Mouse (Mus musculus): Measurements from ENCODE around the gene Fra10ac1.
A peak's percentile ranks its signal among the peaks of the same experiment; 100 is the strongest.

Fra10ac1 gene

GRCm38 (mm10) chr19:38223905-38224684 is at the start of gene Fra10ac1:
Gene Fra10ac1 (minus strand): TSS chr19:38224156.
- DNase-seq (ENCODE audit: low spot score in 2 of 2), result peak; percentile 79 to 86

- no peak for DNase-seq (ENCODE audit: low spot score in 2 of 2)
These were observed 47.1 kb upstream of the Fra10ac1 start for GRCm38 (mm10) chr19:38271071-38271470.

DNA sequence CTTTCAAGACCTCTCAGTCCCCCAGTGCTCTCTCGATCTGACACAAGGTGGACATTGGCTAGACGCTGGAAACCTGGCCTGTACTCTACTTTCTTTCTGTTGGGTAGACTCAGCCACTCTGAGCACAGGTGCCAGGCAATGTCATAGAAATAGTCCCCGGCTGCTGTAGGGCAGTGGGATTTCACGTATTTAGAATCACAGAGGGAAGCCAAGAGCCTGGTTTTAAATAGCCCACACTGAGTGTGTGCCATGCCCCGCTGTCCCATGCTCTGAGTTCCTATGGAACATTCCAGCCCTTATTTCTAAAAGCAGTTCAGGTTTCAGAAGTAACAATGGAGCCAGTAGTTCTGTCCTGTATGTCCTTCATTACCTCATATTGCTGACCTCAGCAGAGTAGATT is 43.5 kb upstream of the Fra10ac1 start:
- DNase-seq (ENCODE audit: low spot score in 2 of 2), result no peak

DNA sequence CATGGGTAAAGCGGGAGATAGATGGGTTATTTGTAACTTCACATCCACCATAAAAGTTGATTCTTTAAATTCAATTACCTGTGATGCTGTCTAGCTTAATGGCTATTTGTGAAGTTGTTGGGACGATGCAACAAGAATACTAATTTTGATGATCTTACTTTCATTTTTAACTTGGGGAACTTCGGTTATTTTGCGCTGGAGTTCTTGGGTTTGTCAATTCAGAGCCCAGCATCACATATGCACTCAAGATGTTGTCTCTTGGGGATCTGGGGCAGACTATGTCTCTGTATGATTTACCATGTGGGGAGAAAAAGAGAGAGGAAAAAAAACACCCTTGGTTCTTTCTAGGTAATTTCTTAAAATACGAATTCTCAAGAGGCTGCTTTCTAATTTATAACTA is 41.8 kb upstream of the Fra10ac1 start:
- DNase-seq (ENCODE audit: low spot score in 2 of 2), result no peak

- no peak for DNase-seq (ENCODE audit: low spot score in 2 of 2)
These were observed 40.8 kb upstream of the Fra10ac1 start, which contains the start of gene Lgi1 for GRCm38 (mm10) chr19:38264505-38265500. Gene Lgi1 (plus strand): TSS chr19:38264536.

DNA sequence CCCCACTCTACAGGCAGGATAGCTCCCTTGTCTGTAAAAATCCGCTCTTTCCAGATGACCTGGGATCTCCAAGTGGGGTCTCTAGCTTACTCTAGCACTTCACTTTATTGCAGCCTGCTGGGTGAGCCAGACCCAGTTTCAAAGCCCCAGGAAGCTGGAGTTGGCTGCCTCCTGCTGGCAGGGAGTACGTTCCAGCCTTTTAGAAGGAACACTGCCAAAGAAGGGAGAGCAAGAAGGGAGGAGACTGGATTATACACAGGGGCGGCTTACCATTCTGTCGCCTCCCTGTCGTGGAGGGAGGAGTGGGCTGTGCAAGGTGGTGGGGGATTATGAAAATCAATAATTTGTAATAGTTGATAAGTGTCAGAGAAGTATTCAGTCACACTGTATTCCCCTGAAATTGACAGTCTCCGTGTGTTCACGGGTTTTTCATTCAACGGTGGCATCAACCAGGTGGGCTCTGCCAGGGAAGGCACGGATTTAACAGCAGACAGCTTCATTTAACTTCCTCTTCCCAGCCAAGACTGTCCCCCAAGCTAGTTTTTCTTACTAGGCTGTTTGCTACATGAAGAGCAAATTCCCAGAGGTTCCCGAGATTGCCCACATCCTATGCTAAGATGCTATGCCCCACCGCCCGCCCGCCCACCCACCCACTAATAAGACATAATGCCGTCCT is 40.0 kb upstream of the Fra10ac1 start:
- DNase-seq (ENCODE audit: low spot score in 2 of 2), result no peak

- DNase-seq (ENCODE audit: low spot score in 2 of 2), result no peak
These were observed 37.4 kb upstream of the Fra10ac1 start for GRCm38 (mm10) chr19:38261351-38261750.

DNA sequence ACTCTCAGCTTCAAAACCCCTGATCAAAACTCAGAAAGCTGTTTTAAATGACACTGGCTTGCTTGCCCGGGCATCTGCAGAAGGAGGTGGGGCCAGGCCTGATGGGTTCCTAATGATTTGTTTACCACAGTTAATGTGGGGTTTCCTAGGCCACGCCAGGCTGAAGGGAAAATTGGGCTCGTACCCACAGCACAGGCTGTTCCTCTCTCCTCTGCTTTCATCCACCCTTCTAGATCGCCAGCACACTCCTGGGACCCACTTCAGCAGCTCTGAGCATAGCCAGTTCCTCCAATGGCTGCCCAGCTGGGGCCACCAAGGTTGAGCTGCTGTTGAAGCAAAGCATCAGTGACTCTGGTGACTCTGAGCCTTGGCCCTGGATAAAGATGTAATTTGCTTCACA is 36.4 kb upstream of the Fra10ac1 start:
- DNase-seq (ENCODE audit: low spot score in 2 of 2), result no peak

GRCm38 (mm10) chr19:38259436-38259835 is 35.5 kb upstream of the Fra10ac1 start:
- no peak for DNase-seq (ENCODE audit: low spot score in 2 of 2)

DNA sequence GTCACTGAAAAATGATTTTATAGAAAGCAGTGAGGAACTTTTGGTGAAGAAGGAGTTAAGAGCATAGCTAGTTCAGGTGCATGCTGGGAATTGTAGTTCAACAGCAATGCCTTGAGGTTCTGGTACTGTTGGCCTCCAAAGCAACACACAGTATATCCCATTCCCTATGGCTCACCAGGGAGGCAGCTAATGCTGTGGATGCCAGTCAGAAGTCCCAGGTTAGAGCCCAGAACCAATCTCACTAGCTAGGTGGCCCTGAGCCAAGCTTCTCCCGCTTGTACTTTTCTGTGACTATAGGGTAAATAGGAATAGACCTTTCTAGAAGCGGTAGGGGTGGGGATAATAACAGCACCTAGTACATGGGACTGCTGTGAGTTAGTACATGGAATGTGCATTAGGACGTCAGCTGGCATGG is 34.7 kb upstream of the Fra10ac1 start:
- no peak for DNase-seq (ENCODE audit: low spot score in 2 of 2)

GRCm38 (mm10) chr19:38253796-38254195 is 29.8 kb upstream of the Fra10ac1 start:
- peak in 1 of 2 experiments; percentile 40 for DNase-seq (ENCODE audit: low spot score in 2 of 2)

- DNase-seq (ENCODE audit: low spot score in 2 of 2), result no peak
These were observed 25.7 kb upstream of the Fra10ac1 start for GRCm38 (mm10) chr19:38249627-38250026.

DNA sequence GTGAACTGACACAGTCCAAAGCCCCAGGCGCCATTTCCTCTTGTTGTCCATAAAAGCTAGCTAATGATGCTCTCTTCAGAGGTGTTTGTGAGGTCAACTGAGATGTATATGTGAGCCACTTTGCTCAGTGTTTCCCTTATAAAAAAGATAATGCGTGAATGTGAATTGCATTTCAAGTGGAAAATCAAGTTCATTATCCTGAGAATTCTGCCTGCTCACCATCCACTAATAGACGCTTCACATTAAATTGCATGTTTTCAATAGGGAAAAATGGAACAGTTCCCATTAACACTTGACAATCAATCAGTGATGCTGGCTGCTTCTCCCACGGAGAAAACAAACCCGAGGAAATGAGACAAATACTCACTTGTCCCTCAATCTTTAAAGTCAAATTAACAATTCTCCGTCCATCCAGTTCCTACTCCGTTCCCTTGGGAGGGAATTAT is 22.2 kb upstream of the Fra10ac1 start:
- no peak for DNase-seq (ENCODE audit: low spot score in 2 of 2)

GRCm38 (mm10) chr19:38245361-38246176 is 21.6 kb upstream of the Fra10ac1 start:
- no peak for DNase-seq (ENCODE audit: low spot score in 2 of 2)

DNA sequence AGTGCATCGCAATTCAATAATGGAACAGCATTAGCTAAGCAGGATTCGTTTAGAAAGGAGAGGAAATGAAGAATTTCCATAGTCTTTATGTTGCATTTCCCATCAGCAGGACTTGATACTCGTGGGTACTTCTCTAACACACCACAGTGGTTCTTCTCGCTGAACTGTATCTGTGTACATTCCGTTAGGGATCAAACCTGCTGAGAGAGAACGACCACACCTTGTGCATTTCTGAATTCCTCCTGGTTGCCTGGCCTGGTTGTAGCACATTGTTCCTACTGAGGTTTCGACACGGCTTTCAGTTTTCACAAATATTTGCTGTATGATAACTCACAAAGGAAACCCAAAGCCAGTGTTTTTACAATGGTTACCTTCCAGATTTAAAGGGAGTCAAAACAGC is 20.8 kb upstream of the Fra10ac1 start:
- no peak for DNase-seq (ENCODE audit: low spot score in 2 of 2)

DNA sequence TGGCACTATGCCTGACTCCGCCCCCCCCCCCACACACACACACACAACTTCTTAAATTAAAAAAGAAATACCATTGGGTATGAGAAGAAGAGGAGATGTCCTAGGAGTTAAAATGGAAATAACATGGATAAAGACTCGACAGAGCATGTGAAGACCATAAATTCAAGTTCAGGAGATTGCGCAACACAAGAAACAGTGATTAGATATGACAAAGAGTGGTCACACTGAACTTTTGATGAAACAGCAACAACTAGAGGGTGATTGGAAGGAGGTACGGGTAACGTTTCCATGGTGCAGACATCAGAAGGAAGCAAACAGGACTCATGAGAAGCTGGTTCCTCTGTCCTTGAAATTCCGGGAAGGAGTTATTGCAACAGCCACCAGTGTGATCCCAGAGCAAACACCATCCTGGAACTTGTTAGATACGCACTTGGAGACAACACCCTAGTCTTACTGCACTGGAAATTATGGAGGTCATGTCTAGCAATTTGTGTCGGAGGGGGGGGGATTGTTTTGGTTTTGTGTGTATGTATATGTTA is 18.4 kb upstream of the Fra10ac1 start:
- DNase-seq (ENCODE audit: low spot score in 2 of 2), result no peak

GRCm38 (mm10) chr19:38238213-38238951 is 14.4 kb upstream of the Fra10ac1 start:
- no peak for DNase-seq (ENCODE audit: low spot score in 2 of 2)

GRCm38 (mm10) chr19:38237834-38238212 is 13.9 kb upstream of the Fra10ac1 start:
- DNase-seq (ENCODE audit: low spot score in 2 of 2), result peak in 1 of 2 experiments; percentile 29

DNA sequence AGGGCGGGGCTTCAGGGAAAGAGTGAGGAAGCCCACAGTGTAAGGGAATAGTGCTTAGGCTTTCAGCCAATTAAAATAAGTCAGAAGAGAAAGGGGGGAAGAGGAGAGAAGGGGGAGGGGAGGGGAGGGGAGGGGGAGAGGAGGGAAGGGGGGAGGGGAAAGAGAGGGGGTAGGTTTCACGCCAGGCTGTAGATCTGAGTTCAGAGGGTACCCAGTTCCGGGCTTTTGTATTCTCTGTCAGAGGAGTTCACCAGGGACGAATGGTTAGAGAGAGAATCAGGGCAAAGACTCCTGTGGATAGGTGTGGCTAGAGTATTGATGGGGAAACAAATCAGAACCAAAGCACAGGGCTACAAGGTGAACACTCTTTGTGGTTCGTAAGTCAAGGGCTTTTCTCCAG is 12.6 kb upstream of the Fra10ac1 start:
- no peak for DNase-seq (ENCODE audit: low spot score in 2 of 2)

GRCm38 (mm10) chr19:38232516-38232915 is 8.6 kb upstream of the Fra10ac1 start:
- no peak for DNase-seq (ENCODE audit: low spot score in 2 of 2)
